Mouse (Mus musculus) gastrocnemius, postnatal 10 days (tissue): ENCODE results near the gene Cluap1. TPM values are rescaled to one million over a fixed set of nuclear protein-coding genes. Genes with fewer than 3 reads are reported as not detected.
A peak's percentile ranks its signal among the peaks of the same experiment; 100 is the strongest.
"Not testable (repeated sequence)": the region's sequence is repeated elsewhere in the genome, so short reads cannot be mapped to it uniquely, and the experiment has no call there.

Source experiments
- DNase-seq: peaks from one replicate; pipeline ENCODE4 v3.0.0; 2021; ENCODE audit warnings: mixed read lengths
- microRNA-seq, 2 experiments: library from miRNA; unstranded; fragments of <30 nt; microRNA quantifications; one replicate each; pipeline ENCODE4 v1.2.0; 2021
- total RNA-seq, 2 experiments: library from RNA; stranded (reverse); gene quantifications; 2 replicates each; pipeline ENCODE4 v1.2.3; 2021

Gene Cluap1
- total RNA-seq, 2 experiments from 2014 or later, result 6.8 to 7.7 TPM

DNA sequence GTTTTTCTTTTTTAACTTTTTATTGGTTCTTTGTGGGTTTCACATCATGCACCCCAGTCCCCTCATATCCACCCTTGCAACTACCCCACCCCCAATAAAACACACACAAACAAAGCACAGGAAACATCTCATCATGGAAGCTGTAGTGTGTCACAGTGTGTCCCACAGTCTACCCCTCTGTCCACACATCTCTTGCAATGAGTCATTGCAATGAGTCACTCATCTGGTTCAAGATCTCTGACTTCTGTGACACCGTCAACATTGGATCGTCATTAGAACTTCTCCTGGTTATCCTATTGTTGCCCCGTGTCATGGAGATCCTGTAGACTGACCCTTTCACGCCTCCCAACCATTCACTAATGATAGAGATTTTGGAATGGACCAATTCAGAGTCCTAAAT, 26.1 kb downstream of the Cluap1 start:
- no peak for DNase-seq

GRCm38 (mm10) chr16:3951141-3951540, 42.5 kb downstream of the Cluap1 start:
- no peak for DNase-seq

- DNase-seq, result peak; percentile 39
These were observed 47.8 kb downstream of the Cluap1 start for GRCm38 (mm10) chr16:3956369-3956768.

DNA sequence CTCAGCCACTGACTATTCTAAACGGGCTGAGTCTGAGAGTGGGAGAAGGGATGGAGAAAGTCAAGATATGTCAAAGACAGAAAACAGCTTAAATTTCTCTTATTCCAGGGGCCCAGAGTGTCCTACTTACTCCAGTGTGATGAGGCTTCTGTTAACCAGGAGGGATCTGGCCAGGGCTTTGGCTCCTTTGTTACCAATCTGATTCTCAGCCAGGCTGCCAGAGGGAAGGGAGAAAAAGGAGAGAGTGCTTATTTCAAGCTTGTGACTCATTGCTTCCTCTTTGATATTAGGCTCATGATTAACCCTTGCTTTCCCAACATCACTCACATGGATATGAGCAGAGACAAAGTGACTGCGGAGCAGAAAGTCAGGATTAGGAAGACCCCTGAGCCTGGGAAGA, 50.7 kb downstream of the Cluap1 start:
- DNase-seq, result no peak

DNA sequence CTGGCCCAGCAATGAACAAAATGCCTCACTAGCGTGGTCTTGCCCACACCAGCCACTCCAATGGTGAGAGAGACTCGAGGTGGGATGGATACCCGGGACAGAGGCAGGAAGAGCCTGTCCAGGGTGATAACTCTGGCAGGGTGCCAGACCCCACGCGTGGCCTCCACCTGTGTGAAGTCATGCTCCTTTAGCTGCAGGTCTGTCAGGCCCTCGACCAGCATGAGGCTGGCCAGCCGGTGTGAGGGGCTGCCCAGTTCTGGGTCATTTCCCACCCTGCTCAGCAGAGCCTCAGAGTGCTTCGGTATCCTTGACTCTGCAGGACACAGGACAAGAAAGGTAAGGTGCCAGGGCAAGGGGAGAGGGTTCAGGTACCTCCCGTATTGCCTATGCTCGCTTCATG, 56.4 kb downstream of the Cluap1 start:
- DNase-seq, result peak; percentile 17

GRCm38 (mm10) chr16:3965534-3965933, 56.9 kb downstream of the Cluap1 start:
- DNase-seq, result no peak

GRCm38 (mm10) chr16:3974456-3974855, 65.9 kb downstream of the Cluap1 start:
- not testable (repeated sequence) for DNase-seq

GRCm38 (mm10) chr16:3975658-3976057, 67.1 kb downstream of the Cluap1 start:
- DNase-seq, result no peak

DNA sequence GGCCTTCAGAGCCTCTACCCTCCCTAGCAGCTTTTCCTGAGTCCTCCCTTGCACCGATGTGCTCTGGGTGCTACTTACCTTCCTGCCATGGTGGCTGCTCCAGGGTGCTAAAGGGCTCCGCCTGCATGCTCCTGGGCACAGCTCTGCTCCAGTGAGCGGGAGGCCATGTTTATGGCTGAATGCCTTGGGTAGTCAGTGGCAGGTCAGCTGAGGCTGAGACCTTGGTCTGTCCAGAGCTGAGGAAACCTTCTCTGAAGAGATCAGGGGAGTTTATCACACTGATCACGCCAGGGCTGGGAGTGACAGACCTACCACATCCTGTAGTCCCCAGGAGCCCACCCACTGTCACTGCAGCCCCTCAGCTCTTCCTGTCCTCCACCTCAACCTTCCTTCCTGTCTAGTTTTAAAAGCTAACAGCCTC, 67.7 kb downstream of the Cluap1 start, which contains the start of gene Nlrc3:
Nlrc3 (minus strand) TSS at position 382 of the 421 bp plus-strand sequence.
- DNase-seq, result no peak

GRCm38 (mm10) chr16:3976712-3977111, 68.1 kb downstream of the Cluap1 start:
- DNase-seq, result no peak

- DNase-seq, result no peak
These were observed 73.6 kb downstream of the Cluap1 start for GRCm38 (mm10) chr16:3982173-3982572.

DNA sequence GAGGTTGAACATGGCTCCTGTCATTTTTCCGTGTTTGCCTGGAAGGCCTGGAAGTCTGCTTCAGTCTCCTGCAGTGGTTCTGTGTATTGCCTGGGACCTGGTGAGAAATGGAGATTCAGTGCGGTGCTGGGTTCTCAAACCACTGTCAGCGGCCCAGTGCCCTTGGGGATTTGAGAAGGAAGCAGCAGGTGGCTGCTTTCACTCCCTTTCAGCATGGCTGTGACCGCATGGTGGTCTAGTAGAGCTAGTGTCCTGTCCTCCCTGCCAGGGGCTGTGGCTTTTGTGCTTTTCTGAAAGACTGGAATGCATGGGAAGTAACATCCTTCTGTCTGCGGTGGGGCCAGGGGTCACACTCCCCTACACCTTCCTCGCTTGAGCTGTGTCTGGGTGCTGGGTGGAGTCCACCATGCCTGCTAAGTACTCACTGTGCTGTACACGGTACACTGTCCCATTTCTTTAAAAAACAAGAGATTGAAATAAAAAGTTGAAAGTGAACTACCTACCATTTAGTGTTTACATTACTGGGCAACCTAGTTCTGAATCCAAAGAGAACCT, 74.6 kb downstream of the Cluap1 start:
- no peak for DNase-seq

- no peak for DNase-seq
These were observed 79.8 kb downstream of the Cluap1 start for GRCm38 (mm10) chr16:3988410-3988809.

Small RNA genes within 50 kb of the gene (microRNA-seq; reads per million reads assigned to microRNA genes)
- 0 reads per million in 2 experiments for gene Gm23493

Other genes with a start within 250 kb of the Cluap1 start
- not detected for gene Mefv, start 190.7 kb upstream of the Cluap1 start, total RNA-seq
- gene Zfp263, start 164.7 kb upstream of the Cluap1 start, total RNA-seq, result 10 to 100 TPM in 1 of 2 experiments, 1 to 10 TPM in 1; 9.2 to 11.9 TPM
- gene Olfr15, start 77.9 kb upstream of the Cluap1 start, total RNA-seq, result not detected
- gene Zfp174, start 61.5 kb upstream of the Cluap1 start, total RNA-seq, result 1 to 10 TPM; 1.2 to 1.6 TPM
- 10 to 100 TPM; 31.5 to 34.3 TPM for gene Naa60, start 36.4 kb upstream of the Cluap1 start, total RNA-seq
- gene Zfp597, start 24.2 kb upstream of the Cluap1 start, total RNA-seq, result 1 to 10 TPM; 7.0 to 8.9 TPM
- 1 to 10 TPM in 1 of 2 experiments, under 1 TPM in 1; 0.61 to 1.0 TPM for gene Gm20695, start 24.2 kb upstream of the Cluap1 start, total RNA-seq
- 1 to 10 TPM; 1.3 to 2.7 TPM for gene 1700037C18Rik, start 112 bp upstream of the Cluap1 start, total RNA-seq
- gene Nlrc3, start 67.8 kb downstream of the Cluap1 start, total RNA-seq, result 1 to 10 TPM; 4.3 to 5.1 TPM
- gene Slx4, start 95.0 kb downstream of the Cluap1 start, total RNA-seq, result 10 to 100 TPM; 10.2 to 15.7 TPM
- gene Dnase1, start 128.1 kb downstream of the Cluap1 start, total RNA-seq, result not detected
- gene Trap1, start 169.0 kb downstream of the Cluap1 start, total RNA-seq, result 10 to 100 TPM; 77.6 to 85.0 TPM